Mouse (Mus musculus) cerebellum, adult 11-12 months (tissue): ENCODE results near the gene Mknk1.

ENCODE experiments used
- DNase-seq: peaks from one replicate; pipeline ENCODE4 v3.0.0; 2022

Mknk1 gene

DNA sequence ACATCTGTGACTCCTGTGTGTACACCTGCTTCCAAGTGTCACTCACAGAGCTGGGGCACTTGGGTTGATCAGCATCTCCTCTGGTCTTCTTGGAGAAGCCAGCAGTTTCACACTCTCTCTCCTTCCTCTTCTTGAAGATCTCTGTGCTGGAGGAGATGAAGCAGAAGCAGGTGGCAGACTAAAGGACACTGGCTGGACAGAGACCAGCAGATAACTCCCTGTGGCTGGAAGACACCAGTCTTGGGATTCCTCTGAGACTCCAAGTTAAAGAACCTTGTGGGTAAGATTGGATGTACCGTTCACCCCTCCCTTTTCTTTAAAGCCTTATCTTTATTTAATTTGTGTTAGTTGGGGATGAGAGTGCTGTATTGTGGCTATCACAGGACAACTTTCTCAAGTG is 9.1 kb downstream of the Mknk1 start:
- no peak for DNase-seq

DNA sequence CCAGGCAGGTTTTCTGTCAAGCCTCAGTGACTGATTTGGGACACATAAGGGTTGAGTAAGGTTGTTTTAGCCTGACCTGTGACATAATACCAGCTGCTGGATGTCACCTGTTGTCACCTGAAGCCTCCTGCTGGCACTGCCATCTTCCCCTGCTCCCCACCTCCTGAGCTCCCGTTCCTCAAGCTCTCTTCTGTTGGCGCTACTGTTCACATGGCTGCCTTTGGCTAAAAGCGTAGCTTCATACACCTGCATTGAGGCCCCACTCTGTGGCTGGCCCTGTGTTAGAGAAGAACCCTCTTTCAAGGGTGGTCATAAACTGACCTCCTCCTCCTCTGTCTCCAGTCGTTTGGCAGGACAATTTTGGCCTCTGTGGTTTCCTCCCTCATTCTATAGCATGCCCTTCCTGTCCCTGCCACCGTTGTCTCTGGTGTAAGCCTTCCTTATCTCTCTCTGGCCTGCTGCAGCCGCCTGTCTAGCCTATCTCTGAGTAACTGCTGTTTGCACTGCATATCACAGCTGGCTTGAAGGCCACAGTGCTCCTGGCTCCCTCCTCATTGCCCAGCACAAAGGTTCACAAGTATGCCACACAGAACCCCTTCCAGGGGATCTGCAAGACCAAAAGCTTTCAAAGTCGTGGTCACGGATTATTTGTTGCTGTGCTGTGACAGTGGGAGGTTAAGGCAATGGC is 10.1 kb downstream of the Mknk1 start:
- no peak for DNase-seq

DNA sequence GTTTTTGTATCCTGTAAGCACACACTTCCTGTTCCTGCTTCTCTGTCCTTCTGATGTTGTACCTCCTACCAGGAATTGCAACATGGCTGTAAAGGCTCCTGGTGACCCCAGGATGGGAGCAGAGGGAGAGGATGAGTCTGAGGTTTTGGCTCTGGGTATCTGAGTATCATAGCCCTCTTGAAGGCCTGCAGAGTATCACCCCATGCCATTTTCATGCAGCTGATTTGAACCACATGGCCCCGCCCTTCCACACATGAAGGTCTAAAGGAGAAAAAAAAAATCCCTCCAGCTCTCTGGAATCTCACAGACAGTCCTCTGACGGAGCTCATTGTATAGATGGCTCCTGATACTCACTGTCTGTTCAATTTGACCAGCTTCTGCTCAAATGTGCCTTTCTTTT is 11.1 kb downstream of the Mknk1 start:
- DNase-seq: no peak

- no peak for DNase-seq
Observed at GRCm38 (mm10) chr4:115850631-115851030, 11.6 kb downstream of the Mknk1 start.

GRCm38 (mm10) chr4:115851569-115851968 is 12.6 kb downstream of the Mknk1 start:
- DNase-seq: no peak

DNA sequence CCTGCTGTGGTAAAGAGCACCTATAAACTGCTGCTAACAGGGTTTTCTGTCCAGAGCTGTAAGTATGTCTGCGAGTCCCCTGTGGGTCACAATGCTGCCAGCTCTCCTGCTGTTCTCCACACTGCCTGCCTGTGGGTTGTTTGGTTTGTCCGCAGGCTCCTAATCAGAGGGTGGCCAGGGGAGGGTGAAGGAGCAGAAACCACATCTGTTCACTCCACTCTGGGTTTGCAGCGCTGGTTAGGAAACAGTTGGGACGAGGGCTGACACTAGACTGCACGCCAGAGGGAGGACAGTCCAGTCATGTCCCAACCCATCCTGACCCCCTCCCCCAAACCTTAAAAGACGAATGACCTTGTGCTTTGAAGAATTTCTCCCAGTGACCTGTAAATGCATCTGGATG is 16.1 kb downstream of the Mknk1 start:
- DNase-seq: no peak

- no peak for DNase-seq
Observed at GRCm38 (mm10) chr4:115855609-115856008, 16.6 kb downstream of the Mknk1 start.

DNA sequence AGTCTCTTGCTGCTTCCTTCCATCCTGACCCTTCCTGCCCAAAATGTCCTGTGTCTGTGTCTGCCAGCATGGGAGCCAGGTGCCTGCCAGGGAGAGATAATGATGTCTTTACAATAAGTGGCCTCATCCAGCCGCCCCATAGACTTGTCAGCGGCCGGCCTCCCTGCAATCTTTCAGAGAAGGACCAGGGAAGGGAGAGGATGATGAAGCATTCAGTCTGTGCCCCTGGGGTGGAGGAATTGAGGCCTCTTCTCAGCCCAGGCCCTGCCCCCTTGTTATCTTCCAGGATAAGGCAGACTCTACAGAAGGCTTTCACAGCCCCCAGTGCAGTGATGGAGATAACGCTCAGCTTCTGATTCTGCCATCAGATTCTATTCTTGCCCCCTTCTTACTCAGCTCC is 17.3 kb downstream of the Mknk1 start:
- no peak for DNase-seq

GRCm38 (mm10) chr4:115857293-115857883 is 18.4 kb downstream of the Mknk1 start:
- no peak for DNase-seq

DNA sequence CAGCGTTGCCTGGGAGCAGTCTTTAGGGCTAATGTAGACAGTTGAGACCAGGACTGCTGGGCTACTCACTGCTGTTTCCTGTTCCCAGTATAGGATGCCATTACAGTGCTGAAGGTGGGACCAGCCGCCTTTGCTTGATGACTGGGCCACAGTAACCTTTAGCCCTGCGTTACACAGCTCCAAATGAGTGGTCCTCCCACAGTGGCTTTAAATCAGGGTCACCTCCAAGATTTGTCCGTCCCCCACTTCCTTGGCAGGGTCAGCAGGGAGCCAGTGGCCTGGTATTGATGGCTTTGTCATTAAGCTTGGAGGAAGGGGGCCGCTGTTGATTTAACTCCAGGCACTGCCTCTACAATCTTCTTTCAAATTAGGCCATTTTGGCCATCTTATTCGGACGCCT is 24.4 kb downstream of the Mknk1 start:
- DNase-seq: no peak

DNA sequence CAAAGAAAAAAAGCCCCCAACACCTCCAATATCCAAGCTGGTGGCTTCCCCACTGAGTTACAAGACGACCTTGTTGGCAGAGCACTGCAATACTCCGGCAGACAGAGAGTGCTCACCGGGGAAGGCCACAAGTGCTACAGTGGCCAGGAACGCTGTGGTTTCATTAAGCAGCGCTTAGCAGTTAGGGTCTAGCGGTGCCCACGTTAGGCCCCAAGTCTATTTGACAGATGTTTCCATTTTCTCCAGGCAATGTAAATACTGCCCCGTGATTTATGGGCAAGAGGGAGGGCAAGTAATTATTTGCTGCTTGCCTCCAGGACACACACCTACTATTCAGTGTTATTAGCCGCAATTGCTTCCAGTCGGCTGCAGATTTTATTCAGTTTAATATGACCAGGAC is 24.9 kb downstream of the Mknk1 start:
- no peak for DNase-seq

- no peak for DNase-seq
Observed at GRCm38 (mm10) chr4:115869512-115870210, 30.7 kb downstream of the Mknk1 start.

DNA sequence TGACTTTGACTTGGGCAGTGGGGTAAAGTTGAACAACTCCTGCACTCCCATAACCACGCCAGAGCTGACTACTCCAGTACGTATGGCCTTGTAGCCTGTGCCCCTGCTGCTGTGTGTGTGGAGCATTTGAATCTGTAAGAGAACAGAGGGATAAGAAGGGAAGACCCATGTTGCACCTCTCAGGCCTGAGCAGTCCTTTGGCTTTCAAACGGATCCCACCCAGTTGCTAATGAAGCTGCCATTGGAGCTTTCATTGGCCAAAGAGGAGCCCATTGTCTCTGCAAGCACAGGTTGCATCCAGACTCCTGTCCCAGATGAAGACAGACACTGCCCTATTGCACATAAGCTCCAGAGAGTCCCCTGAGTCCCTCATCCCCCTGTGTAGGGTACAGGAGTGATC is 34.2 kb downstream of the Mknk1 start:
- DNase-seq: no peak

DNA sequence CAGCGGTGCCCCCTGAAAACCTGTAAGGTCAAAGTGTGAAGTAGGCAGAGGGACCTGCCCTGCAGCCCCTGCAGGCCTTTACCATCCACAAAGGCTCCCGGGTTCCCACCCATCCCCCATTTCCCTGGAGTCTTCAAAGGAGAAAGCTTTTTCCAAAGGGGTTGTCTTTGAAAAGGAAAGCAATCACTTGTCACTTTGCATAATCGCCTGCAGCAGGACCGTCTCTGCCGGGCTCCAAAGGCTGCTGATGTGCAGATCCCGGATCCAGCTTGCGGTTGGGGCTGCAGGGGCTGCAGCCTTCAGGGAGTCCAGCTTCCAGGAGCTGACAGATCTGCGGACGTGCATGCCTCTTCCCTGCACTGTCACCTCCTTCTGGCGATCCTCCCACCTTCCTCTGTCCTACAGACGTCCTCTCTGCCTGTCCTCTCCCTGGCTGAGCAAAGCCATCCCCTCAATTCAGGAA is 39.2 kb downstream of the Mknk1 start:
- no peak for DNase-seq

DNA sequence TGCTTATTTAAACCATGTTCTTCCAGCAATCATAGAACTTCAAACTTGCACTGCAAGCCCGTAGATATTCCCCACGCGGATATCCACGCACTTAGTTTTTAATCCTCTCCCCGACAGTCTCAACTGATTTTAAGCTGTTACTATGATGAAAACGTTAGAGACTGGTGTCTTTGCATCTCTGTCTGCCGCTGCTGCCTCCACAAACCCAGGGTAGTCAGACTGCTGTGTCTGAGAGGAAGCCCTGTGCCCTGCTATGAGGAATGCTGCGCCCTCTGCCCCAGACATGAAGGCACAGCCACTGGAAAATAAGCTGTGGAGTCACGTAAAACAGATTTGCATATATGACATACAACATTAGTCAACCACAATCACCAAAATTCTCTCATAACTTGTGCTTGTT is 39.8 kb downstream of the Mknk1 start:
- no peak for DNase-seq

GRCm38 (mm10) chr4:115881183-115881582 is 42.2 kb downstream of the Mknk1 start:
- no peak for DNase-seq

- DNase-seq: no peak
Observed at GRCm38 (mm10) chr4:115882195-115882594, 43.2 kb downstream of the Mknk1 start.

DNA sequence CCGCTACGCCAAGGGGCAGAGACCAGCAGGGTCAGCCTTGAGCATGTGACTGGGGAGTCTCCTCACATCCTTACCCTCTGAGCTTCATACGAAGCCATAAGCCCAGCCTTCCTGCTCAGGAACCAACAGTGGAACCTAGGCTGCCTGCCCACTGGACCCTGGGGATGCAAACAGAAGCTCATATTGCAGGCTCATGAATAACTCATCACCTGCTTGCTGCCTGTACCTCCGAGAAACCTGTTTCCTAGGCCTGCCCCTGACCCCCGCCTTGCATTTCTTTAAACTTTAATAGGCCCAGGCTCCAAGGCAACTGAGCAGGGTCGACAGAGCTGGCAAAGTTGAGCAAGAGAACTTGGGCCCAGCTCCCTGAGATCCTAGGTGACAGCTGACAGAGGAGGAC is 45.0 kb downstream of the Mknk1 start, which contains the start of gene Kncn:
Kncn (plus strand) TSS at position 379 of the 400 bp plus-strand sequence.
- no peak for DNase-seq

- no peak for DNase-seq
Observed at GRCm38 (mm10) chr4:115885846-115886245, 46.8 kb downstream of the Mknk1 start.

- DNase-seq: no peak
Observed at GRCm38 (mm10) chr4:115886875-115887274, 47.9 kb downstream of the Mknk1 start.

DNA sequence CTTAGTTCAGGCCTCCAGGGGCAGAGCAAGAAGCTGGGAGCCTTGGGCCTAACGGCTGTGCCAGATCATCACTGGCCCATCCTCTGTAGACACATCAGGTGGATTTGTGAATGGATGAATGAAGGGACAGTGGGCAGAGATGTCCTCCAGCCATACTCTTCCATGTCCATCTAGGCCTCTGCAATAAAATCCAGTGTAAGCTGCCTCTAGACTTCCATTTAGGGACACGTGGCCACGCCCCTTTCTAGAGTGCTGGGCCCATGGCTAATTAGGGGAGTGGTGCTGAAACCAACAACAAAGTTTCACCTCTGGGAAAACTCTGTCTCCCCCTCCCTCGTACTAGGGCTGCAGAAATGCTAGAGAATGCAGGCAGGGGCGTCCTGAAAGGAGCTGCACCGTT is 51.1 kb downstream of the Mknk1 start:
- no peak for DNase-seq

- DNase-seq: no peak
Observed at GRCm38 (mm10) chr4:115890553-115890952, 51.6 kb downstream of the Mknk1 start, which contains the start of gene 6430628N08Rik. Gene 6430628N08Rik (plus strand): TSS chr4:115890665.

- DNase-seq: no peak
Observed at GRCm38 (mm10) chr4:115894281-115894680, 55.3 kb downstream of the Mknk1 start.
